Mouse (Mus musculus): ENCODE results near the gene Dnaaf2.

DNA sequence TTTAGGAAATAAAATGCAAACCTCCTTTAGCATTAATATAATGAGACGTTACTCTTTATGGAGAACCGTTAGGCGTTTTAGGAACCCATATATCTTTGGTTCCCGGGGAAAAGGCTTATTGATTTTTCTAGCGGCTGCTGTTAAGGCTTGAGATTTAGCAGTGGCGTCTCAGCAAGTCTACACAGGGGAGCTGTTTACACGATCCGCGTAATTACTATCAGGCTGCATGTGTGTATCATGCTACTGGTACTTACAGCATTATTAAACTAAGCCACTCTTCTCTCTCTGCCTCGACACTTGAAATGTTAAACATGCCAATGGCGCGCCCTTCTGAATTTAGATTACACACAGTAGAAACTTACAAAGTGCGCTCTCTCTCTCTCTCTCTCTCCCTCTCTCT, 48.2 kb downstream of the Dnaaf2 start:
- TF ChIP-seq CTCF (IDR thresholded peaks at IDR 0.05; ENCODE audit: low read depth, low read length) = no peak
- TF ChIP-seq POLR2A (IDR thresholded peaks at IDR 0.05; ENCODE audit: extremely low read depth, insufficient read depth, low read length) = no peak

Measured in liver, adult 2 months (tissue).